Mouse (Mus musculus) hindbrain, embryonic 16.5 days (tissue): ENCODE data around the gene 0610009B22Rik. TPM values are rescaled to one million over a fixed set of nuclear protein-coding genes. Genes with fewer than 3 reads are reported as not detected.
A peak's percentile ranks its signal among the peaks of the same experiment; 100 is the strongest.

Experiments
- ATAC-seq: fragments of 200-750 bp; cut with Nextera tagmentation; 2 replicates; pipeline ENCODE4 v1.8.0; 2017; ENCODE audit warnings: moderate TSS enrichment, moderate library complexity
- H3K27ac ChIP-seq: fragments of 300-500 bp; sonication (generic); 2 replicates; pipeline ENCODE4 v1.5.1; 2014; ENCODE audit warnings: low read depth, mild to moderate bottlenecking, control low read depth, low read length, moderate library complexity
- H3K27me3 ChIP-seq: fragments of 300-500 bp; sonication (generic); replicated peaks from 2 replicates; pipeline ENCODE4 v1.6.1; 2014; ENCODE audit warnings: low read length; ENCODE audit not compliant: control insufficient read depth, insufficient read depth
- H3K36me3 ChIP-seq: fragments of 300-500 bp; sonication (generic); 2 replicates; pipeline ENCODE4 v1.6.1; 2014; ENCODE audit warnings: mild to moderate bottlenecking, low read length, moderate library complexity, mixed read lengths; ENCODE audit not compliant: control insufficient read depth, insufficient read depth
- H3K4me1 ChIP-seq: fragments of 300-500 bp; sonication (generic); 2 replicates; pipeline ENCODE4 v1.6.1; 2014; ENCODE audit warnings: low read depth, low read length; ENCODE audit not compliant: control insufficient read depth, insufficient read depth
- H3K4me2 ChIP-seq: fragments of 300-500 bp; sonication (generic); 2 replicates; pipeline ENCODE4 v1.6.1; 2014; ENCODE audit warnings: mild to moderate bottlenecking, low read length, control low read depth, moderate library complexity
- H3K4me3 ChIP-seq: fragments of 300-500 bp; sonication (generic); 2 replicates; pipeline ENCODE4 v1.5.1; 2014; ENCODE audit warnings: mild to moderate bottlenecking, low read length, control low read depth, moderate library complexity
- H3K9ac ChIP-seq: fragments of 300-500 bp; sonication (generic); 2 replicates; pipeline ENCODE4 v1.6.1; 2014; ENCODE audit warnings: low read depth, mild to moderate bottlenecking, control low read depth, low read length, moderate library complexity
- H3K9me3 ChIP-seq: fragments of 300-500 bp; sonication (generic); 2 replicates; pipeline ENCODE4 v1.6.1; 2014; ENCODE audit warnings: mild to moderate bottlenecking, low read length, moderate library complexity; ENCODE audit not compliant: control insufficient read depth
- WGBS: fragments of 180-500 bp; shearing (Covaris S2); extraction: QIAGEN DNeasy Blood & Tissue Kit; methylation state at CpG from one replicate; pipeline ENCODE4 v1.1.7; 2014; 5-methylcytosine and 5-hydroxymethylcytosine counted together
- polyA plus RNA-seq: library from polyadenylated mRNA; unstranded; fragments of >200 nt; fragmentation: Nextera tagmentation; extraction: Ambion mirVana; gene quantifications from 2 replicates; pipeline ENCODE4 v1.2.1, GENCODE M21; 2015

The 0610009B22Rik gene
- polyA plus RNA-seq, 1 experiment from 2014 or later = 106 TPM

DNA sequence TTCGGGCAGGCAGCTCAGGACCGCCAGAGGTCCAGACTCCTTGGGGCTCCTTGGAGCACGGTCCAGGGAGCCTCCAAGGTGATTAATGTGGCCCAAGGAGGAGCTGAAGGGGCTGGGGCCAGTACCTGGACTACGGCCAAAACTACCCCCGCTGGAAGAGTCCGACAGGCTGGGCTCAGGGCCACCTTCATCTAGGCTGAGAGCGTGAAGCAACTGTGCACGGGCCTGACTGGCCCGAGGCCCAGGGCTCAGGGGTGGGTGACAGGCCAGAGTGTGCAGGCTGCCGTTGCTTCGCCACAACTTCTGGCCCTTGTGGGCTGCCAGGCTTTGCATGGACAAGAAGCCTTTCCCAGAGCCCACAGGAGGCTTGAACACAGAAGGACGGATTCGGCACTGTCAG lies 43.4 kb downstream of the 0610009B22Rik start:
- Histone ChIP-seq H3K27ac (no peak overlapping the region), H3K4me3 (no peak overlapping the region), H3K27me3 (no peaks in the 10 kb centered on the region), H3K4me2 (no peak overlapping the region), H3K9me3 (no peaks in the 10 kb centered on the region), H3K36me3 (peaks cover 3% of the 10 kb centered on the region; the same call in 1 of the 2 replicates), H3K9ac (no peak overlapping the region), H3K4me1 (peaks cover 24% of the 10 kb centered on the region)
- peak; percentile 40; the same call in 1 of the 2 replicates for ATAC-seq
- WGBS = 70% methylated on average over 13 of the region's 13 CpGs

DNA sequence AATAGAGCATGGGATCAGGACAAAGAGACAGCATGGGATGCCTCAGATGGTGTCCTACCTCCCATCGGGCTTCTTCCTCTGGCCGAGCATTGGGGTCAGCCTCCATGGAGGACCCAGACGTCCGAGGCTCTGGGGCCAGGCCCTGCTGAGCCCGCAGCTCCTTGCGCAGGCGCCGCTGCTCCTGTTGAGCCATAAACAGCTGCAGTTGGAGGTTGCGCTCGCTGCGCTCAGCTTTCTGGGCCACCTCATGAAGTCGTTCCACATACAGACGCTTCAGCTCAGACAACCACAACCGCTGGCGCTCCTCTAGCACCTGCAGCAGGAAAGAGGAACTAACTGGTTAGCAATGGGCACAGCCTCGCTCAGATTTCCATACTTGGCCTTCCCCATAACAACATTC lies 44.5 kb downstream of the 0610009B22Rik start:
- Histone ChIP-seq H3K4me3 (no peak overlapping the region), H3K4me1 (peaks cover 13% of the 10 kb centered on the region), H3K4me2 (no peak overlapping the region), H3K27me3 (no peaks in the 10 kb centered on the region), H3K36me3 (peaks cover 3% of the 10 kb centered on the region; the same call in 1 of the 2 replicates), H3K27ac (no peak overlapping the region; the same call in 1 of the 2 replicates), H3K9me3 (no peaks in the 10 kb centered on the region), H3K9ac (no peak overlapping the region)
- 63% methylated on average over 16 of the region's 16 CpGs for WGBS
- no peak for ATAC-seq

DNA sequence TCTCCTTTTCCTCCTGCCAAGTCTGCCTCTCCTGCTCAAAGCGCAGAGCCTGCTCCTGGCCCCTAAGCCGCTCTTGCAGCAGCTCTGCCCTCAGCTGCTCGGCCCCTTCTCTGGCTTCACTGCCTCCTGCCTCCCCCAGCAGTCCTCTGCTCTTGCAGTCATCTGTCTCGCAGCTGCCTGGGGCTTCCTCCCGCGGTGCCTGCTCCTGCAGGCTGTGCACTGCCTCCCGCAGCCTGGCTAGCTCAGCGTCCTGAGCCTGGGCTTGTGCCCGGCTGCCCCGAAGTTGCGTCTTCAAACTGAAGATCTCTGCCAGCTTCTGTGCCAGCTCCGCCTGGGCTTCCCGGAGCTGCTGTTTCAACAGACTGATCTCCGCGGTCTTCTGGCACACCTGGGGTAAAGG lies 44.9 kb downstream of the 0610009B22Rik start:
- no peak overlapping the region for H3K4me3 ChIP-seq
- peak; percentile 29; the same call in 1 of the 2 replicates for ATAC-seq
- H3K9me3 ChIP-seq = no peaks in the 10 kb centered on the region
- 53% methylated on average over 15 of the region's 15 CpGs for WGBS
- H3K36me3 ChIP-seq = peaks cover 3% of the 10 kb centered on the region; the same call in 1 of the 2 replicates
- H3K9ac ChIP-seq = no peak overlapping the region
- 0 out of 2 replicates have a peak overlapping the region, but pooled peaks have one; percentile 8 for H3K27ac ChIP-seq
- peaks cover 8% of the 10 kb centered on the region for H3K4me1 ChIP-seq
- H3K4me2 ChIP-seq = peak overlapping the region; percentile 20; the same call in 1 of the 2 replicates
- no peaks in the 10 kb centered on the region for H3K27me3 ChIP-seq

DNA sequence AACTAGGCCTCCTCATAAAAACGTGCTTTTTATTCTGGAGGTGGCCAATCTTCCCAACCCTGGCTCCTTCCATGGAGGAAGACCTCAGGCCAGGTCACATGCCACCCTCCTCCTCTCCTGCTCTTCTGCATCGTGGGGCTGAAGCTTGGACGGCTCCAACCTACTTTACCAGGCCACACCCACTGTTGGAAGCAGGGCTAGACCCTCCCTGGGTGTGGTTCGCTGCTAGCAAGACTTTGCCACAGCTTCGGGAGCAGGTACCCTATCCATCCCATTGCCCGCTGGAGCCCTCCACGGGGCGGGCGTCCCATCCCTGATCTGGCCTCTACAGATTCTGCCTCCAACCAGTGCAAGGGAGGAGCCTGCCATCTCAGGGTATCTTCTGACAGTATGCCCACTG lies 45.5 kb downstream of the 0610009B22Rik start:
- no peak for ATAC-seq
- peaks cover 3% of the 10 kb centered on the region; the same call in 1 of the 2 replicates for H3K4me1 ChIP-seq
- H3K9ac ChIP-seq = no peak overlapping the region
- WGBS = 80% methylated on average over 9 of the region's 9 CpGs
- no peak overlapping the region for H3K4me3 ChIP-seq
- no peaks in the 10 kb centered on the region for H3K9me3 ChIP-seq
- no peak overlapping the region for H3K27ac ChIP-seq
- H3K36me3 ChIP-seq = peaks cover 3% of the 10 kb centered on the region; the same call in 1 of the 2 replicates
- H3K27me3 ChIP-seq = no peaks in the 10 kb centered on the region
- H3K4me2 ChIP-seq = no peak overlapping the region

DNA sequence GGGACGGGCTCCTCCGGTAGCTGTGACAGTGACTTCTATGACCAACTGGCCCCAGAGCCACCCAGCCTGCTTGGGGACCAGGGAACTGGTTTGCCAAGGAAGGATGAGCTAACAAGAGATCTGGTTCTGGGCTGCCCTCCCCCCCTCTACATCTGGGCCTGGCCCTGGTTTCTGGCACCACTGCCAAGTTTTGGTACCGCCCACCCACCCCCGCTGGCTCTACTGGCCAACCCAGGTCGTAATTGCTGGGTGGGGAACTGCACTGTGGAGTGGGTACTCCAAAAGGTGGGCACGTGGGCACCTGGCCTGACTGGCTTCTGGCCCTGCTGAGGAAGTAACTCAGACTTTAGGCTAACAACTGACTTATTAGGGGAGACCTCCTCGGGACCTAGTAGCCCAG lies 47.9 kb downstream of the 0610009B22Rik start:
- H3K4me3 ChIP-seq = no peak overlapping the region
- no peak overlapping the region for H3K4me2 ChIP-seq
- H3K4me1 ChIP-seq = peaks cover 8% of the 10 kb centered on the region; the same call in 1 of the 2 replicates
- ATAC-seq = no peak
- no peak overlapping the region for H3K9ac ChIP-seq
- H3K27ac ChIP-seq = no peak overlapping the region
- no peaks in the 10 kb centered on the region for H3K27me3 ChIP-seq
- H3K9me3 ChIP-seq = no peaks in the 10 kb centered on the region
- peaks cover 3% of the 10 kb centered on the region; the same call in 1 of the 2 replicates for H3K36me3 ChIP-seq
- 88% methylated on average over 7 of the region's 7 CpGs for WGBS

DNA sequence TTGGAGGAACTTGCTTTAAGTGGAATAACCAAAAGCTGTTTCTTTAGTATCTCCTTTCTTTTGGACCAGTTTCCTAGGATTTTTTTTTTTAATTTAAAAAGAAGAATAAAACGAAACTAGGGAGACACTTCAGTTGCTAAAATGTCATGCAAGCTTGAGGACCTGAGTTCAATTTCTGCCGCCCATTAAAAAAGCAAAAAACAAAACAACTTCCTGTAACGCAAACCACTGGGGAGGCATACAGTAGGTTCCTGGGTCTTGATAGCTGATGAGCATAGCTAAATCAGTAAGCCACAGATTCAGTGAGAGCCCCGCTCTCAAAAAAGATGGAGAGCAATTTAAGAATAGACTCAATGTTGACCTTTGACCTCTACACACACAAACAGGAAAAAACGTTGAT lies 50.2 kb downstream of the 0610009B22Rik start:
- H3K4me3 ChIP-seq = no peak overlapping the region
- H3K36me3 ChIP-seq = no peaks in the 10 kb centered on the region
- no peak overlapping the region for H3K9ac ChIP-seq
- no peaks in the 10 kb centered on the region for H3K27me3 ChIP-seq
- H3K9me3 ChIP-seq = no peaks in the 10 kb centered on the region
- H3K27ac ChIP-seq = no peak overlapping the region
- 69% methylated on average over 5 of the region's 5 CpGs for WGBS
- no peak overlapping the region for H3K4me2 ChIP-seq
- peaks cover 17% of the 10 kb centered on the region for H3K4me1 ChIP-seq
- no peak for ATAC-seq

DNA sequence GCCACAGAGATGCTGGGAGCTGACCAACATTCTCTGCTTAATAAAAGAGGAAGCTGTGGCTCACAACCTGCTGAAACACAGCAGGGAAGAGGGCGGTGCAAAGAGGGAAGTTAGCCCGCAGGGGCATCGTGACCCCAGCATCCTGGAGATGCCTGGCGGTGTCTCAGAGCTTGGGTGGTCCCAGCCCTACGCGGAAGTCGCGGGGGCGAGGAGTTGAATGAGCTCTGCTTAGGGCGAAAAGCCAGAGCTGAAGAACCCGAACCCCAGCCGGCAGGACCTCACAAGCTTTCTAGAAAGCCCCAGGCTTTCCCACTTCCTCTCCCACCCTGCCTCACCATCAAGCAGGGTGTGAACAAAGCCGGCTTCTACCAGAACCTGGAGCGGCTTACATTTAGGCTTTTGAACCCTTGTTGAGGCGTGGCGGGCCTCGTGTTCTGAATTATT lies 50.7 kb downstream of the 0610009B22Rik start:
- Histone ChIP-seq H3K9ac (no peak overlapping the region), H3K4me3 (no peak overlapping the region), H3K4me2 (peak overlapping the region; percentile 20; the same call in 1 of the 2 replicates), H3K9me3 (no peaks in the 10 kb centered on the region), H3K27me3 (no peaks in the 10 kb centered on the region), H3K4me1 (peaks cover 17% of the 10 kb centered on the region), H3K27ac (0 out of 2 replicates have a peak overlapping the region, but pooled peaks have one; percentile 5), H3K36me3 (no peaks in the 10 kb centered on the region)
- WGBS = 4% methylated on average over 17 of the region's 17 CpGs
- no peak for ATAC-seq

DNA sequence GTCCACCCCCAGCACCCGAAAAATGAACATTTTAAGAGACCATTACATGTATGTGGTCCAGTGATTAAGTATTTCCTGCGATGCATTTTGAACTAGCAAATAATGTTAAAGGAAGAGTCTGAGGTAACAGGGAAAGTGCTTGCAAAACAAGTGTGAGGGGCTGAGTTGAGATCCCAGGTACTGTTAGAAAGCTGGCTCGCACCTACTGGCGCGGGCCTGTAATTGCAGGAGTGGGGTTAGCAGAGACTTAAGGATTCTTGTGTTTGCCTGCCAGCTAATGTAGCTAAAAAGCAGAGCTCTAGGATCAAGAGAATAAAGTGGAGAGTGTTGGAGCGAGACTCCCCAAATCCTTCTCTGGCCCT lies 52.4 kb downstream of the 0610009B22Rik start:
- WGBS = 6% methylated on average over 6 of the region's 6 CpGs
- Histone ChIP-seq H3K4me2 (peak overlapping the region; percentile 56), H3K27ac (peak overlapping the region; percentile 83), H3K27me3 (no peaks in the 10 kb centered on the region), H3K9me3 (no peaks in the 10 kb centered on the region), H3K9ac (peak overlapping the region; percentile 94), H3K4me3 (peak overlapping the region; percentile 93), H3K36me3 (no peaks in the 10 kb centered on the region), H3K4me1 (peaks cover 17% of the 10 kb centered on the region)
- peak; percentile 25; the same call in 1 of the 2 replicates for ATAC-seq

DNA sequence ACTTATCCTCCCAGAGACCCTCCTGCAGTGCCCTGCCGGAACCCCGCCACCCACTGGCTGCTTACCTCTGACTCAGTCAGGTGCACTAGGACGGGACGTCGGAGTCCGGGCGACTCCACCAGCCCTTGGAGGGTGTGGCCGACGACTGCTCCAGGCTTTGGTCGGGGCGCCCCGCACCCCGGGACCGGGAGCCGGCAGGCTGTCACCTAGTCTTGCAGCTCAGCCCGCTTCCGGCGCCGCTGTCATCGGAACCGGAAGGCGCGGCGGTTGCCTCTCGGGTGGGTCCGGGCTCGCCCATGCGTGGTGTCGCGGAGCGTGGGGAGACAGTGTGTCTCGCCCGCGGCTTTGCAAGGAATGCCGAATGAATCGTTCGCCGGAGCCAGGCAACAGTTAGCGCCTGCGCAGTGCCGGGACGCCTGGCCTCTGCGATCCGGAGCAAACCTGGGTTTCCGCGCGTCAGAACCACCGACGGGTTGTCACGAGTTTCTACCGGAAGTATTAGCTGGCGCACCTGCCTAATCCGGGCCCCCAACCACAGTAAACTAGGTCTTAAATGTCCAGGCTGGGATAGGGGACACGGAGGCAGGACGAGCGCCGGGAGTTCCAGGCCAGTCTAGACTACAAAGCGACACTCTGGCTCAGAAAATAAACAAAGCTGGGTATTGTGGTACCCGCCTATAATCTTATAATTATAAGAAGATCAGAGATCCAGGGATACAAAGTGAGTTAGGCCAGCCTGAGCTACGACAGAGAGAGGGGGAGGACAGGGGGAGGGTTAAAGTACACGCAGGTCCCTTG lies 53.0 kb downstream of the 0610009B22Rik start, which contains the start of gene Rmnd5b:
Gene Rmnd5b, minus strand, starts transcription at position 372 of the 798 bp plus-strand sequence.
- under 1% methylated on average over 61 of the region's 61 CpGs for WGBS

More for the DNA sequence above, 53.0 kb downstream of the 0610009B22Rik start, which contains the start of gene Rmnd5b:
- Histone ChIP-seq H3K36me3 (no peaks in the 10 kb centered on the region), H3K27me3 (no peaks in the 10 kb centered on the region), H3K9me3 (no peaks in the 10 kb centered on the region), H3K4me1 (peaks cover 17% of the 10 kb centered on the region), H3K27ac (peak within 1 kb of the TSS; percentile 83), H3K4me2 (peak within 1 kb of the TSS; percentile 56), H3K4me3 (peak within 1 kb of the TSS; percentile 93), H3K9ac (peak within 1 kb of the TSS; percentile 94)
- ATAC-seq = peak; percentile 94
